Mouse (Mus musculus) hematopoietic stem cell, adult 5-6 weeks (primary cell): ENCODE measurements around the gene Vwa5b1. TPM values are rescaled to one million over a fixed set of nuclear protein-coding genes. Genes with fewer than 3 reads are reported as not detected.

Experiments
- ATAC-seq, 2 experiments: fragments of 125-278 bp in 1 of 2; replicated peaks in 1 of 2; 2 replicates each; pipeline ENCODE4 v1.8.0; 2016 to 2017; ENCODE audit warnings: inconsistent platforms in 2 of 2, mild to moderate bottlenecking in 2 of 2, moderate number of reproducible peaks in 2 of 2, low read depth in 1 of 2, moderate TSS enrichment in 1 of 2; ENCODE audit not compliant: low FRiP score in 2 of 2, poor library complexity in 2 of 2, severe bottlenecking in 2 of 2, insufficient read depth in 1 of 2, low TSS enrichment in 1 of 2
- total RNA-seq: library from RNA; stranded (forward); fragments of 172-1452, 232-1000 nt; gene quantifications from 2 replicates; pipeline ENCODE4 v1.2.3, GENCODE M21; 2017

Vwa5b1 gene
- total RNA-seq, 1 experiment from 2014 or later = not detected

- ATAC-seq = no peak
Observed at GRCm38 (mm10) chr4:138547556-138547955, 88.1 kb downstream of the Vwa5b1 start.

DNA sequence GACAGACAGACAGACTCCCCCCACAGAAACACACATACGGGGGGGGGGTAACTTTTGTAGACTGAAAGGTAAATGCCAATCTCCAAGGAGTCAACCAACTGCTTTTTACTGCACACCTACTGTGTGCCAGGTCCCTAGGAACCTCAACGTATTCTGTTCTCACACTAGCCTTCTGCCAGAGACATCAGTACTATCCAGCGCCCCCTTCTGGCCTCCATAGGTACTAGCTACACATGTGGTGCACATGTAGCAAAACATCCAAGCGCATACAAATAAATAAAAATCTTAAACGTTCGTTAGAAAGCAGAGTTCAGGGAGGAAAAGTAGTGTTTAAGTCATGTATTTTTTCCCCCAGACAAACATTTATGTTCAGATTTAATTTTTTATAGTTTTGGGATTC lies 88.6 kb downstream of the Vwa5b1 start:
- ATAC-seq = no peak

DNA sequence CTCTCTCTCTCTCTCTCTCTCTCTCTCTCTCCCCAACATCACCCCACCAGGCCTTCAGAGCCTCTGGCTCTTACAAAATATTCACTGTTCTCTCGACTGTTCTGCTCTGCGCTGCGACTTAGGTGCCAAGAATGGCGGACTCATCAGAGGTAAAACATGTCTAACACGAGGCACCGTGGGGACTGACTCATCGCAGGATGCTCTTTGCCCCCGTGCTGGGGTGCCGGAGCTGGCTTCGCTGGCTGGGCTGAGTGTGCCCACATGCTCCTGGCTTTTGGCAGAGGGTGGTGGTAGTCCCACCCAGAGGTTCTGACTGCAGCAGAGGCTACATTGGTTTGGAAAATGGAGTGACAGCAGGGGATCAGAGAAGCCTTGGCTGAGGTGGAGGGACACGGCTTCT lies 89.4 kb downstream of the Vwa5b1 start:
- no peak for ATAC-seq

DNA sequence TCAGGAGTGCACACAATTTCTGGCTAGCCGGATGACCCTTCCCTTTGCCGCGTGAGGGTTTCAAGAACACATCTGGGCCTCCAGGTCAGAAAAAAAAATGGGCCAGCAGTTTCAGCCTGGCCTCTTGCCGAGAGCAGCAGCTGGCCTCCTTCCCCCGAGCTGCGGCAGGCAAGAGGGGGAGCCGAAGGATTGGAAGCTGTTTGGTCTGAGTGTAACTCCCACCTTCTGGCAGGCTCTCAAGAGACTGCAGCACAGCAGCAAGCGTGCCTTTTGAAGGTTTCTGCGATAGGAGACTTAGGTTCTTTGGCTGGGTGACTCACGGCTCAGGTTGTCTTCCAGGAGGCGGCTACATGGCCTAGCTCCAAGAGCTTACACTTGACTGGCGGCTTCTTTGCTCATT lies 92.5 kb downstream of the Vwa5b1 start:
- no peak for ATAC-seq

DNA sequence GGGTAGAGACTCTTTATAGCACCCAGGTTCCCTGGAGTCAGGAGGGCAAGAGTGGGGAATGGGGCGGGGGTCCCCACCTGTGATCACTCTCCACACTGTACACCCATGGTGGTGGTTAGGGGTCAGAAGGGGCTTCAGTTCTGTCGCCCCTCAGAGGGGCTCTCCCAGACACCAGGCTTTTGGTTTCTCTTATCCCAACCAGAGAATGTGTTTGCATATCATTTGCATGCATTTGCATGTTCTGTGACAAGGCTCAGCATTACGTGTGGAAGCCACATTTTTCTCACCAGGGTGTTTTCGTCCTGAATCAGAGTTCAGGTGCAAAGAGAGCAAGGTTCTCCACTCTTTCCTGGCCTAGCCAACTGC lies 97.6 kb downstream of the Vwa5b1 start:
- ATAC-seq = no peak

DNA sequence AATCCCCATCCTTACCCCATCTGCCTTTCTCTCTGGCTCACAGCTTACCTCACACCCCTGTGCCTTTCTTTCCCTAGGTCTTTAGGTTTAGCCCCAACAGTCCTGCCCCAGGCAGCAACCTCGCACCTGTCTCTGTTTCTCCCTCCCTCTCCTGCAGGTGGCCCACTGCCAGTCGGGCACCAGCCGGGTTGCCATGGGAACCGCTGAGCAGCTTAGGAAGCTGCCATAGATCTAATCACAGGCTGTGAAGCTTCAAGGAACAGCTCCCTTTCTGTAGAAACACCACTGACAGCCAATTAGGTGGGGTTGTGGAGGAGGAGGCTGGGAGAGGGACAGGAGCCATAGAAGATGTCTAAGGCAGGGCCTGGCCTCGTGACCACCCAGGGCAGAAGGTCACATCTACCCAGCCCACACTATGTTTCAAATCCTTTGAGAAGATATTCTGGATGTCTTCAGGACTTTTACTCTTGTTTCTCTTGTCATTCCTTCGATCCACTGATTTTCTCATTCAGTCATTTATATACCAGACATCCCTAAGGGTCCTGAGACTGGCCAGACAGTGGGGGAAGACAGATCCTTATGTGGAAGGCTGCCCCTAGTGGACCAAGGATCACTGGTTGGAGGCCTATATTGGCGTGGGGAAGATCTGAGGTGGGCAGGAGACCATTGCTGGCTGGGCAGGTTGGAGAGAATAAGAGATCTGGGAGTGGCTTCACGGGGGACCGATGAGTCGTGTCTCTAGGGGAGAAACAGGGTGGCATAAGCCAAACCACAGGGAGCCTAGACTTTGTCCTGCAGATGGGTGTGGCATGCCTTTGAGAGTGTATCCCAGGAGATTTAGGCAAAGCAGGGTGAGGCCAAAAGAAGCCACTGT lies 98.2 kb downstream of the Vwa5b1 start:
- ATAC-seq = no peak

DNA sequence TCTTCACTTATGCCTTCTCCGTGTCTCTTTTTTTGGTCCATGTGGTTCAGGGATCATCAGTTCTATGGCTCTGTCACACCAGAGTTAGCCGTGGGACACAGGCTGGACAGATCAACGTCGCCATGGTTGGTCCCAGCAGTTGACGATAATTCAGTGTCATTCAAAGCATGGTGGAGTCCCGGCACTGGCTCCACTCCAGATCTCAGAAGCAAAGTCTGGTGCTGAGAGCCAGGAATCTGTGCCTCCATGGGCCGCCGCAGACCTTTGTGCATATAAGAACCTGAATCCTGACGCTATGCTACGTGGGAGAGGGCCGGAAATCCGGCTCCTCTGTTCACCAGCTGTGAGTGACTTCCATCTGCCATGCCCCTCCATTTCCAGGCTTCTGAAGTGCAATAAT lies 100.1 kb downstream of the Vwa5b1 start:
- ATAC-seq = no peak

DNA sequence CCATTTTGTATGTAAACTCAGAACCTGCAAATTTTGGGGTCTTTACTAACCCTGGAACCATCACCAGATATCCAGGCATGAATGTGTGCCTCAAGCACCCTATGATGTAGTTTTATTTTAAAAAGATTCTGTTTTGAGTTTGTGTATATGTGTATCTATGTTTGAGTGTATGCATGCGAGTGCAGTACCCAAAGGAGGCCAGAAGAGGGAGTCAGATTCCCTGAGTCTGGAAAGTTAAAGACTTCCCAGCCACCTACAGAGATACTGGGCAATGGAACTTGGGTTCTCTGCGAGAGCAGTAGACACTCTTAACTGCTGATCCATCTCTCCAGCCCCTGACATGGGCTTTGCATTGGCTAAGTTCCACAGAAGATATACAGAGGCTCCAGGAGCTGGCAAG lies 101.8 kb downstream of the Vwa5b1 start:
- ATAC-seq = no peak

- no peak for ATAC-seq
Observed at GRCm38 (mm10) chr4:138531761-138532160, 103.9 kb downstream of the Vwa5b1 start.

DNA sequence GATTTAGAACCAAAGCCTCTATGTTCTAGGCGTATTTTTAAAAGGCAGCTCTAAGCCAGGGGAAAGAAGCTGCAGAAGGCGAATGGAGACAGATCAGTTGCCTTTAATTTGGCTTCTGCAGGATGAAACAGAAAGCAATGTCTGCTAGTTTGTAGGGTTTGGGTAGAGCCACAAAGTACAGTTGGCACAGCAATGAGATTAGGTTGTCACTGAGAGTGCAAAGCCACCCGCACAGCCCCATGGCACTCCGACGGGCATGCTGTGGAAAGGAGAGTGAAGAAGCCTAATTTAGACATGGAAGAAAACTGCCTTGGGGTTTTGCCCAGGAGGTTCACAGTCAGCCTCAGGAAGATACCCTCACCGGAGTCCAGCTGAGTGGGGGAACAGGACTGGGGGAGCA lies 105.7 kb downstream of the Vwa5b1 start:
- no peak for ATAC-seq

- no peak for ATAC-seq
Observed at GRCm38 (mm10) chr4:138525684-138526083, 110.0 kb downstream of the Vwa5b1 start.

- ATAC-seq = peak; percentile 32; a peak in 2 of 4 replicates
Observed at GRCm38 (mm10) chr4:138524769-138525168, 110.9 kb downstream of the Vwa5b1 start.

- no peak for ATAC-seq
Observed at GRCm38 (mm10) chr4:138523775-138524174, 111.9 kb downstream of the Vwa5b1 start.

DNA sequence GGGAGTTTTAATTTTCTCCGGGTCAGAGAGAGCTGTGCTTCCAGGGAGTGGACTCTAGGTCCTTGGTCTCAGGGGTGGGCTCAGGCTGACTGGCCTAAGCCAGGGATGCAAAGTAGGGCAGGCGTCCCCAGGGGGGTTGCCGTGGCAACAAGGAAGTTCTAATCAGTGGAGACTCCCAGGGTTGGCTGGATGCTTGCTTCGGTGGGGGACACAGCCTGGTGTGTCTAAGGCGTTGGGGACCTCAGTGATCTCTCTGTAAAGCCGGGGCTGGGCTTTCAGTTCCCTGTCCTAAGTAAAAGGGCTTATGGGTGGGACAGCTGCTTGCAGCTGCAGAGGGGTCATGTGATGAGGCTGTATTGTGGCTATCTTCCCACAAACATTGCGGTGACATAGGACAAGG lies 113.4 kb downstream of the Vwa5b1 start:
- no peak for ATAC-seq

DNA sequence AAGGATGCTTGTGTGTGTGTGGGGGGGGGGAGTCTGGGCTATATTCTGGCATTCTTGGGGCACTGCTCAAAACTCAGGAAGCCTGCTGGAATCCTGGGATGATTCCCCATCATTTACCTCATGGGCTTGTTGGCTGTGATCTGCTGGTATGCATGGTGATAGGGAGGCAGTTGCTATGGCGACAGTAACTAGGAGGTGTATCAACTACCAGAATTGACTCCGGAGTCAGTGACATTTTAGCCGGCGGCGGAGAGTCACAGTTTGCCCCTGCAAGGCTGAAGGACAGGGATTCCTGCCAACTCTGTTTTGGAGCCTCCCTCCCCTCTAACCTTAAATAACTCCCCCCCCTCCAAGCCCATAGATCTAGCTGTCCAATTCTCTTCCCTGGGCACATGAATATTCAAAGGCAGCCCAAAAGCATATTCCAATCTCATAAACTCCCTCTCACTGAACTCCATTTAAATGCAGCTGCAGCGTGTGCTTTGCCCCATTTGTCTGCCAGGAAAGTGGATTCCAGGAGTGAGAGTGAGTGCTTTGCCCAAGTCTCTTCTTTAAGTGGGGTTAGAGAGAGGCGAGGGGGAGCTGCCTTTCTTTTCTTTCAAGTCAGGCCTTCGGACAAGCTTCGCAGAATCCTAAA lies 118.4 kb downstream of the Vwa5b1 start:
- no peak for ATAC-seq

GRCm38 (mm10) chr4:138516448-138516847 lies 119.2 kb downstream of the Vwa5b1 start:
- ATAC-seq = no peak
